Mouse (Mus musculus) lung, adult 2 months (tissue): Measurements from ENCODE around the gene Tnrc18. TPM values are rescaled to one million over a fixed set of nuclear protein-coding genes. Genes with fewer than 3 reads are reported as not detected.

Experiments
- DNase-seq: peaks from one replicate; pipeline ENCODE4 v3.0.0; 2022
- H3K4me1 ChIP-seq: fragments of 200-500 bp; 2 replicates; pipeline ENCODE4 v1.6.1; 2011; ENCODE audit warnings: low read length; ENCODE audit not compliant: control insufficient read depth, insufficient read depth
- H3K4me3 ChIP-seq: fragments of 200-500 bp; replicated peaks from 2 replicates; pipeline ENCODE3; 2011; ENCODE audit warnings: low read depth, mild to moderate bottlenecking, control low read depth, low read length; ENCODE audit errors: extremely low read depth
- CTCF ChIP-seq: fragments of 200-500 bp; IDR thresholded peaks from 2 replicates; pipeline ENCODE4 v1.5.1; 2011; ENCODE audit warnings: mild to moderate bottlenecking, low read length, control low read depth; ENCODE audit not compliant: insufficient read depth
- POLR2A ChIP-seq: fragments of 200-500 bp; IDR thresholded peaks from 2 replicates; pipeline ENCODE4 v1.6.1; 2011; ENCODE audit warnings: low read depth, mild to moderate bottlenecking, control low read depth, low read length, borderline replicate concordance; ENCODE audit errors: extremely low read depth
- WGBS: fragments of 180-500 bp; shearing (Covaris S2); methylation state at CpG from one replicate; pipeline ENCODE4 v1.1.7; 2018; 5-methylcytosine and 5-hydroxymethylcytosine counted together
- polyA plus RNA-seq: library from polyadenylated mRNA; depleted of rRNA; stranded (reverse); fragments of >200 nt; gene quantifications from 2 replicates; pipeline ENCODE4 v1.2.3, GENCODE M21; 2012

Tnrc18 gene
- polyA plus RNA-seq, 1 experiment: 60.1 TPM

- Histone ChIP-seq H3K4me1 (peaks cover 6% of the 10 kb centered on the region; the same call in 1 of the 2 replicates), H3K4me3 (no peak overlapping the region)
- TF ChIP-seq CTCF (no peak), POLR2A (no peak)
- 9% methylated on average over 15 of the region's 15 CpGs for WGBS
- no peak for DNase-seq
Observed at GRCm38 (mm10) chr5:142700842-142701589, 116.4 kb downstream of the Tnrc18 start.

GRCm38 (mm10) chr5:142697742-142698141 lies 119.7 kb downstream of the Tnrc18 start:
- 38% methylated on average over 2 of the region's 2 CpGs for WGBS
- no peak overlapping the region for H3K4me3 ChIP-seq
- no peak for TF ChIP-seq CTCF
- TF ChIP-seq POLR2A: no peak

GRCm38 (mm10) chr5:142696865-142697264 lies 120.6 kb downstream of the Tnrc18 start:
- 84% methylated on average over 6 of the region's 6 CpGs for WGBS
- TF ChIP-seq CTCF: no peak
- no peak for TF ChIP-seq POLR2A

More at GRCm38 (mm10) chr5:142697742-142698141, 119.7 kb downstream of the Tnrc18 start:
- DNase-seq: no peak
- H3K4me1 ChIP-seq: peaks cover 6% of the 10 kb centered on the region; the same call in 1 of the 2 replicates

GRCm38 (mm10) chr5:142696258-142696657 lies 121.2 kb downstream of the Tnrc18 start:
- WGBS: 30% methylated on average over 6 of the region's 6 CpGs
- TF ChIP-seq POLR2A: no peak
- no peak for TF ChIP-seq CTCF
- no peak overlapping the region for H3K4me3 ChIP-seq

More at GRCm38 (mm10) chr5:142696865-142697264, 120.6 kb downstream of the Tnrc18 start:
- no peak for DNase-seq
- no peaks in the 10 kb centered on the region; the same call in 1 of the 2 replicates for H3K4me1 ChIP-seq
- H3K4me3 ChIP-seq: no peak overlapping the region

GRCm38 (mm10) chr5:142694627-142695340 lies 122.7 kb downstream of the Tnrc18 start:
- DNase-seq: no peak
- Histone ChIP-seq H3K4me3 (no peak overlapping the region), H3K4me1 (no peaks in the 10 kb centered on the region)
- WGBS: 12% methylated on average over 12 of the region's 12 CpGs
- no peak for TF ChIP-seq CTCF
- TF ChIP-seq POLR2A: no peak

More at GRCm38 (mm10) chr5:142696258-142696657, 121.2 kb downstream of the Tnrc18 start:
- DNase-seq: no peak
- no peaks in the 10 kb centered on the region for H3K4me1 ChIP-seq

- H3K4me3 ChIP-seq: no peak overlapping the region
- no peak for TF ChIP-seq POLR2A
- TF ChIP-seq CTCF: no peak
- H3K4me1 ChIP-seq: no peaks in the 10 kb centered on the region
- no peak for DNase-seq
- 40% methylated on average over 8 of the region's 8 CpGs for WGBS
Observed at GRCm38 (mm10) chr5:142693738-142694430, 123.6 kb downstream of the Tnrc18 start.

- no peaks in the 10 kb centered on the region for H3K4me1 ChIP-seq
- no peak for TF ChIP-seq CTCF
- TF ChIP-seq POLR2A: no peak
Observed at GRCm38 (mm10) chr5:142692971-142693737, 124.3 kb downstream of the Tnrc18 start.

GRCm38 (mm10) chr5:142692248-142692647 lies 125.2 kb downstream of the Tnrc18 start, which contains the start of gene Slc29a4:
TSS of gene Slc29a4 (plus strand) at chr5:142692512.
- Histone ChIP-seq H3K4me3 (no peak within 1 kb of the TSS), H3K4me1 (no peaks in the 10 kb centered on the region)
- TF ChIP-seq POLR2A: no peak
- TF ChIP-seq CTCF: no peak
- 29% methylated on average over 14 of the region's 14 CpGs for WGBS
- no peak for DNase-seq

More at GRCm38 (mm10) chr5:142692971-142693737, 124.3 kb downstream of the Tnrc18 start:
- 60% methylated on average over 12 of the region's 12 CpGs for WGBS
- H3K4me3 ChIP-seq: no peak overlapping the region
- DNase-seq: no peak

- no peak for DNase-seq
- Histone ChIP-seq H3K4me3 (no peak overlapping the region), H3K4me1 (no peaks in the 10 kb centered on the region)
- 58% methylated on average over 3 of the region's 3 CpGs for WGBS
- no peak for TF ChIP-seq POLR2A
Observed at GRCm38 (mm10) chr5:142690343-142690742, 127.1 kb downstream of the Tnrc18 start.
